Mouse (Mus musculus) embryonic facial prominence, embryonic 15.5 days (tissue): ENCODE measurements around the gene Kcne4. TPM values are rescaled to one million over a fixed set of nuclear protein-coding genes. Genes with fewer than 3 reads are reported as not detected.

Source experiments
- ATAC-seq: fragments of 200-750 bp; cut with Nextera tagmentation; 2 replicates; pipeline ENCODE4 v1.8.0; 2017; ENCODE audit warnings: low read depth, moderate TSS enrichment; ENCODE audit not compliant: insufficient number of reproducible peaks, low FRiP score, low TSS enrichment
- H3K27ac ChIP-seq: fragments of 300-500 bp; sonication (generic); replicated peaks from 2 replicates; pipeline ENCODE4 v1.5.1; 2015; ENCODE audit warnings: mild to moderate bottlenecking, inconsistent platforms
- H3K27me3 ChIP-seq: fragments of 300-500 bp; sonication (generic); 2 replicates; pipeline ENCODE4 v1.6.1; 2015; ENCODE audit warnings: inconsistent platforms
- H3K36me3 ChIP-seq: fragments of 300-500 bp; sonication (generic); 2 replicates; pipeline ENCODE4 v1.6.1; 2015; ENCODE audit warnings: mild to moderate bottlenecking, inconsistent platforms
- H3K4me1 ChIP-seq: fragments of 300-500 bp; sonication (generic); 2 replicates; pipeline ENCODE4 v1.6.1; 2015; ENCODE audit warnings: inconsistent platforms
- H3K4me2 ChIP-seq: fragments of 300-500 bp; sonication (generic); replicated peaks from 2 replicates; pipeline ENCODE4 v1.6.1; 2015; ENCODE audit warnings: mild to moderate bottlenecking, inconsistent platforms
- H3K4me3 ChIP-seq: fragments of 300-500 bp; sonication (generic); replicated peaks from 2 replicates; pipeline ENCODE4 v1.5.1; 2015; ENCODE audit warnings: mild to moderate bottlenecking, inconsistent platforms
- H3K9ac ChIP-seq: fragments of 300-500 bp; sonication (generic); 2 replicates; pipeline ENCODE4 v1.6.1; 2015; ENCODE audit warnings: inconsistent platforms
- H3K9me3 ChIP-seq: fragments of 300-500 bp; sonication (generic); replicated peaks from 2 replicates; pipeline ENCODE4 v1.6.1; 2016; ENCODE audit warnings: inconsistent platforms
- WGBS: fragments of 180-500 bp; shearing (Covaris S2); methylation state at CpG from one replicate; pipeline ENCODE4 v1.1.7; 2015; 5-methylcytosine and 5-hydroxymethylcytosine counted together
- polyA plus RNA-seq: library from polyadenylated mRNA; unstranded; fragments of >200 nt; fragmentation: Nextera tagmentation; extraction: Ambion mirVana; gene quantifications from 2 replicates; pipeline ENCODE4 v1.2.1, GENCODE M21; 2015

Kcne4 gene
- polyA plus RNA-seq, 1 experiment from 2014 or later, result 29.5 TPM

DNA sequence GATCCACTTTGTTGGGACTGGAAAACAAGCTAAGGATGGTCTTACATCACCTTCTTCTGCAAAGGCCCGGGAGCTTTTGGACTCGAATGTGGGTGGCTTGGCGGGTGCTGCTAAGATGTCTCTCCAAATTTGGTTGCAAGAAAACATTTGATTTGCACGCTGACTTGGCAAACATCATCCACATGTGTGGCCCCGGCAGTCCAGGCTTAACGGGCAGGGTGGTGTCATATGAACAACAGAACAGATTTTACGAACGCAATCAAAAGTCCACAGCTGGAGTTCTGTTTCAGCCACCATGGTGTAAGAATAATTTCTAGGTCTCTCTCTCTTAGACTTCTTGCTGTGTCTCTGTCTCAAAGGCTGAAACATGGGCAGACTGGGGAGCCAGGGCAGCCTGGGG is 3.6 kb downstream of the Kcne4 start:
- Histone ChIP-seq H3K27ac (peak overlapping the region; percentile 85), H3K27me3 (no peaks in the 10 kb centered on the region), H3K4me2 (peak overlapping the region; percentile 25), H3K9ac (no peak overlapping the region), H3K9me3 (no peaks in the 10 kb centered on the region), H3K36me3 (no peaks in the 10 kb centered on the region), H3K4me3 (peak overlapping the region; percentile 7; the same call in 1 of the 2 replicates), H3K4me1 (peaks cover 52% of the 10 kb centered on the region)
- 27% methylated on average over 8 of the region's 8 CpGs for WGBS
- ATAC-seq, result peak; percentile 32; the same call in 1 of the 2 replicates

DNA sequence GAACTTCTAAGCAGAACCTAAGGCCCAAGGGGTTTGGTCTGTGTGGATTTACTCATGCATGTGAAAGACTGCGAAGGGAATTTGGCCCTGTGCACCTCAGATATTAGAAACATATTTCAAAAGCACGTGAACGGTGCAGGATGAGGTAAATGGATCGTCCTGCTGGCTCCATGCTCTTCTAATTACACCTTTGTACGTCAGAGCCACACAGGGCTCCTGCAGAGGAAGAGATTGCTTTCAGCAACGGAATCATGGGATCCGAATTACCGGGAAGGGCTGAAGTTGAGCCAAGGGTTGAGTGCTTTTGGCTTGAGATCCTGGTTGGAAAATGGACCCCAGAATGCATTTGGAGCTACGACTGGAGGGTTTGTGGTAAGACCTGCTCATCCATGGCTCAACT is 4.6 kb downstream of the Kcne4 start:
- H3K4me1 ChIP-seq, result peaks cover 48% of the 10 kb centered on the region

GRCm38 (mm10) chr1:78821733-78822430 is 5.3 kb downstream of the Kcne4 start:
- no peak overlapping the region for H3K9ac ChIP-seq
- 88% methylated on average over 15 of the region's 15 CpGs for WGBS
- H3K36me3 ChIP-seq, result no peaks in the 10 kb centered on the region
- H3K9me3 ChIP-seq, result no peaks in the 10 kb centered on the region
- no peak overlapping the region for H3K4me3 ChIP-seq
- H3K4me2 ChIP-seq, result no peak overlapping the region
- peak overlapping the region; percentile 85 for H3K27ac ChIP-seq
- ATAC-seq, result no peak
- no peaks in the 10 kb centered on the region for H3K27me3 ChIP-seq
- peaks cover 48% of the 10 kb centered on the region for H3K4me1 ChIP-seq

More for the DNA sequence above, 4.6 kb downstream of the Kcne4 start:
- Histone ChIP-seq H3K27ac (peak overlapping the region; percentile 85), H3K9me3 (no peaks in the 10 kb centered on the region), H3K36me3 (no peaks in the 10 kb centered on the region), H3K4me3 (no peak overlapping the region), H3K27me3 (no peaks in the 10 kb centered on the region), H3K4me2 (no peak overlapping the region), H3K9ac (no peak overlapping the region)
- 27% methylated on average over 9 of the region's 9 CpGs for WGBS
- peak; percentile 66 for ATAC-seq

GRCm38 (mm10) chr1:78825246-78825645 is 8.7 kb downstream of the Kcne4 start:
- H3K4me3 ChIP-seq, result no peak overlapping the region
- no peak overlapping the region for H3K9ac ChIP-seq
- 77% methylated on average over 3 of the region's 3 CpGs for WGBS
- H3K27me3 ChIP-seq, result no peaks in the 10 kb centered on the region
- no peak for ATAC-seq
- H3K36me3 ChIP-seq, result no peaks in the 10 kb centered on the region
- H3K4me2 ChIP-seq, result no peak overlapping the region
- H3K27ac ChIP-seq, result no peak overlapping the region
- H3K4me1 ChIP-seq, result peaks cover 19% of the 10 kb centered on the region
- H3K9me3 ChIP-seq, result no peaks in the 10 kb centered on the region

GRCm38 (mm10) chr1:78838468-78838867 is 21.9 kb downstream of the Kcne4 start:
- ATAC-seq, result no peak
- Histone ChIP-seq H3K27ac (0 out of 2 replicates have a peak overlapping the region, but pooled peaks have one; percentile 22), H3K36me3 (no peaks in the 10 kb centered on the region), H3K4me1 (no peaks in the 10 kb centered on the region), H3K4me3 (no peak overlapping the region), H3K9me3 (no peaks in the 10 kb centered on the region), H3K27me3 (no peaks in the 10 kb centered on the region), H3K4me2 (no peak overlapping the region), H3K9ac (no peak overlapping the region)
- WGBS, result 52% methylated on average over 3 of the region's 3 CpGs

DNA sequence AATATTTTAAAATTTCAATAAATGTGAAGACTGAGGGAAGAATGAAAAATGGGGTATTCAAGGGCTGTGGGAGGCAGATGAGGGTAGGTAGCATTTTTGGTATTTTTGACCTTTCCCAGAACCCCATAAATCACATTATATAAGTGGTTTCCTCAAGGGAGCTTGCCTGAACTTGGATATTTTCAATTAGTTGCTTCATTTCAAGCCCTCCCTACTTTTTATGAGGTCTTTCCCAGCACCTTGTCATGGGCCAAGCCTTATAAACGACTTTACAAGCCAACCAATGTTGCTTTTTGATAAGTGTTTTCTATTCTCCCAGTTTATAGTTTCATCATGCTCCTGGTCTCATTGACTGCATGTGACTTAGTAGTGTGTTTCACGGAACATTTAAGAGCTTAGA is 24.2 kb downstream of the Kcne4 start:
- 68% methylated on average over 2 of the region's 2 CpGs for WGBS
- H3K27me3 ChIP-seq, result no peaks in the 10 kb centered on the region
- no peaks in the 10 kb centered on the region for H3K9me3 ChIP-seq
- H3K9ac ChIP-seq, result no peak overlapping the region
- no peaks in the 10 kb centered on the region for H3K36me3 ChIP-seq
- H3K4me1 ChIP-seq, result peaks cover 2% of the 10 kb centered on the region; the same call in 1 of the 2 replicates
- no peak overlapping the region for H3K4me3 ChIP-seq
- H3K4me2 ChIP-seq, result no peak overlapping the region
- ATAC-seq, result no peak
- H3K27ac ChIP-seq, result no peak overlapping the region

- H3K27ac ChIP-seq, result no peak overlapping the region
- no peak for ATAC-seq
- H3K27me3 ChIP-seq, result no peaks in the 10 kb centered on the region
- no peaks in the 10 kb centered on the region for H3K36me3 ChIP-seq
- WGBS, result 80% methylated on average over 1 of the region's 1 CpGs
- no peak overlapping the region for H3K9ac ChIP-seq
- H3K4me2 ChIP-seq, result no peak overlapping the region
- no peaks in the 10 kb centered on the region for H3K9me3 ChIP-seq
- no peak overlapping the region for H3K4me3 ChIP-seq
- peaks cover 5% of the 10 kb centered on the region; the same call in 1 of the 2 replicates for H3K4me1 ChIP-seq
These were observed 29.1 kb downstream of the Kcne4 start for GRCm38 (mm10) chr1:78845661-78846060.

DNA sequence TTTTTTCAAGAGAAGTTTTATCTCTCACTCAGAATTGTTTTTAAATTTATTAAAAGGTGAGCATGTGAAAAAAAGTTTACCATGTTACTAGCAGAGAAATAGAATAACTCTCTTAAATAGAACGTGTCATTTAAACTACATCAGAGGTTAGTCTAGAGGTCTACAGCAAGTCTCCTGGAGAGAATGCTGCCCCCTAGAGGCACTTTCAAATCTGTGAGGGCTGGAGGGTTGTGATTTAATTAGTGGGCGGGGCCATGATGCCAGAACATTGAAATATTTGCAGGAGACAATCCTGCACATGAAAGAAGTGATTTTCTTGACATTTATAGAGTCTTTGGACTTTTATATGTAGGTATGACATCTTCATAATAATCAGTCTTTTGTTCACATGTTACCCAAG is 29.9 kb downstream of the Kcne4 start:
- Histone ChIP-seq H3K4me1 (peaks cover 5% of the 10 kb centered on the region; the same call in 1 of the 2 replicates), H3K9me3 (no peaks in the 10 kb centered on the region), H3K36me3 (no peaks in the 10 kb centered on the region), H3K4me3 (no peak overlapping the region), H3K9ac (no peak overlapping the region), H3K27me3 (no peaks in the 10 kb centered on the region), H3K27ac (no peak overlapping the region), H3K4me2 (no peak overlapping the region)
- WGBS, result 49% methylated on average over 2 of the region's 2 CpGs
- no peak for ATAC-seq

DNA sequence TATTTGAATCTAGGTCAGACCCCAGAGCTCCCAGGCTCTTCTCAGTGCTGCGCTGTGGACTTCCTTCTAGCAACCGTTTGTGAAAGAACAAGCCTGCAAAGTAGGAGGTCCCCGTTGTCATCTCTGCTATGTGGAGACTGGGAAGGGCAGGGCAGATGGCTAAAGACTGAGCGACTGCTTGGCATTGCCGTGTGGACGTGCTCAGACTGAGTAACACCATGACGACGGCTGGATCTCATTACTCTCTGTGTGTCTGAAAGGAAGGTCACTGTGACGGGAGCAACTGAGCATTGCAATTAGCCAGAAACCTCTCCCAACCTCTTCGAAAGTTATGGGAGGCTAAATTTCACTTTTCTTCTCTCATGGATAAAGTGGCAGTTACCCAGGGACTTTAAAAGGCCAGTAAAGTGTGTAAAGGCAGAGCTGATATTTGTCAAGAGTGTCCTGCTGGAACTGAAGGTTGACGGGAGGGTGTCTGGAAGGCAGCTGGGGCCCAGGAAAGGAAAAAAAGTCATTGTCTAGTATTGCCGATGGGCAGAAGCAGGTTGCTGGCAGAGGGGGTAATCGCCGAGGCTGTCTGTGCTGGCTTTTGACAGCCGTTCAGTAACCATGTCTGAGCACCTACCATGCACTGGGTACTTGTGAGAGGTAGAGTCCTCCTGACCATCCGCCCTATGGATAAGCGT is 36.0 kb downstream of the Kcne4 start:
- Histone ChIP-seq H3K9me3 (no peaks in the 10 kb centered on the region), H3K27me3 (no peaks in the 10 kb centered on the region), H3K4me3 (no peak overlapping the region), H3K9ac (no peak overlapping the region), H3K4me1 (0 out of 2 replicates have a peak, but pooled peaks cover 6% of the 10 kb centered on the region), H3K36me3 (no peaks in the 10 kb centered on the region), H3K4me2 (no peak overlapping the region), H3K27ac (no peak overlapping the region)
- 39% methylated on average over 17 of the region's 17 CpGs for WGBS
- peak; percentile 39; the same call in 1 of the 2 replicates for ATAC-seq

- H3K4me2 ChIP-seq, result no peak overlapping the region
- ATAC-seq, result 0 out of 2 replicates have a peak, but pooled peaks have one; percentile 7
- no peaks in the 10 kb centered on the region for H3K27me3 ChIP-seq
These were observed 36.5 kb downstream of the Kcne4 start for GRCm38 (mm10) chr1:78853094-78853445.

DNA sequence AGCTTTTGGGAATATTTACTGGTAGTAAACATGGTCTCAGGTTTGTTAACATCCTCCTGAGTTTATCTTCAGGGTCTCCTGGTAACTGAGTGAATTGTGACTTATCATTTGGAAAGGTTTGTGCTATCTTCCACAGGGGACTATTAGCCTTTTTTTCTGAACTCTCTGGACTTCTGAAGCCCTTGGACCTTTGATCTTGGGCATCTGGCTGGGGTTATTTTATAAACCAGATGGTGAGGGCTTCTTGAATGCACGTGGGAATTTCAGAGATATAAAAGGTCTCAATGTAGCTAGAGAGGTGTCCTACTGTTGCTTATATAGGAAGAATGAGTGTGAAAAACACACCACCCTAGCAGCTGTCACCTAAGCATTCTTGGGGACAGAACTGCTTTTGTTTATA is 37.7 kb downstream of the Kcne4 start:
- WGBS, result 43% methylated on average over 1 of the region's 1 CpGs
- Histone ChIP-seq H3K4me1 (0 out of 2 replicates have a peak, but pooled peaks cover 6% of the 10 kb centered on the region), H3K4me2 (no peak overlapping the region), H3K9ac (no peak overlapping the region), H3K27ac (no peak overlapping the region), H3K4me3 (no peak overlapping the region), H3K36me3 (no peaks in the 10 kb centered on the region), H3K27me3 (no peaks in the 10 kb centered on the region), H3K9me3 (no peaks in the 10 kb centered on the region)
- no peak for ATAC-seq

More at GRCm38 (mm10) chr1:78853094-78853445, 36.5 kb downstream of the Kcne4 start:
- Histone ChIP-seq H3K4me1 (0 out of 2 replicates have a peak, but pooled peaks cover 6% of the 10 kb centered on the region), H3K27ac (no peak overlapping the region), H3K36me3 (no peaks in the 10 kb centered on the region), H3K9me3 (no peaks in the 10 kb centered on the region), H3K9ac (no peak overlapping the region), H3K4me3 (no peak overlapping the region)
- 86% methylated on average over 3 of the region's 3 CpGs for WGBS
